Mouse (Mus musculus) right cerebral cortex, adult 18-20 months (tissue): ENCODE data around the gene Mta1.

Experiments
- DNase-seq: peaks from one replicate; pipeline ENCODE4 v3.0.0; 2022; ENCODE audit warnings: mixed read lengths

The Mta1 gene

DNA sequence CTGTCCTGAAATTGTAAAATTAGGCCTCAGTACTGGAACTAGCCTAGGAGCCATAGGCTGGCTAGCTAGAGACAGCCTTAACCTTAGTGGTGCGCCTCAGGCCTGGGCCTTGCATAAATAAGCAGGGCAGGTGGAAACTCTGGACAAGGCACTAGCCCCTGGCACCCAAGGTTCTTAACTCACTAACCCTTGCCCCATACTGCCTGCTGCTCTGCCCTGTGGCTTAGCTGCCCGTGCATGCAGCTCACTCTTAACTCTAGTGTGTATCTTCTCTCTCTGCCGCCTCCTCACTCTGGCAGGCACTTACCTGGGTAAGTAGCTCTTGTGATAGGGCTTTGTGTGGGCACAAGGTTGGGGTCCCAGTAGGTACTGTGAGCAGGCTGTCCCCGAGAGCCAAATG lies 36.4 kb downstream of the Mta1 start:
- no peak for DNase-seq

DNA sequence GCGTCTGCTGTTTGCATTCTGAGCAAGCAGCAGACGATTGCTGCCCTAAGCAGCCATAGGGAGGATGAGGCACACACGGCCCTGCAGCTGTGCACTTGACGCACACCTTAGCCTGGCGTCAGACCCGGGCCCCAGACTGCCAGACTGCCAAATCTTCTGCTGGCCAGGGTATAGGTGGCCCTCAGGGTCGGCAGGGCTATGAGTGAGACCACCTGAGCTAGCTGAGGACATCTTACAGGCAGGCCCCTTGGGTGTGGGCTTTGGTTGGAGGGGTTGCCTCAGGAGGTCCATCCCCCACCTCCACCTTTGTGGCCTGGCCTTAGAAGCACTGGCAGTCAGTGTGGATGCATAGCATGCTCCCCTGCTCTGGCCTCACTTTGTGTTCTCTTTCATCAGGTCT lies 37.3 kb downstream of the Mta1 start:
- DNase-seq: no peak

DNA sequence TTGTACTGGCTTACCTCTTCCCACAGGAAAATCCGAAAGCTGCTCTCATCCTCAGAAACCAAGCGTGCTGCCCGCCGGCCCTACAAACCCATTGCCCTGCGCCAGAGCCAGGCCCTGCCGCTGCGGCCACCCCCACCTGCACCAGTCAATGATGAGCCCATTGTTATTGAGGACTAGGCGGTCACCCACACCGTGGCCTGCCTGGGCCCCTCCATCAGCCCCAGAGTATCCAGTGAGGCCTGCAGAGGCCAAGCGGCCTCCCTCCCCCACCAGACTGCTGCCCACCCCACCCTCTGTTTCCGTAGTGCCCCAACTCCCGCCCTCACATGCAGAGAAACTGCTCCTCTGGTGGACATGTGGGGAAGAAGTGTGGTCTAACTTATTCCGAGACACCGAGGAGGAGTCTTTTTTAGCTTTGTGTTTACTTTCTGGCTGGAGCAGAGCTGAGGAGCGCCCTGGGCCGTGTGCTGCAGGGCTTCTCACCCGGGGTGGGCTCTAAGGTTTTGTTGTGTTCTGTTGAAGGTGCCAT lies 38.5 kb downstream of the Mta1 start:
- no peak for DNase-seq

DNA sequence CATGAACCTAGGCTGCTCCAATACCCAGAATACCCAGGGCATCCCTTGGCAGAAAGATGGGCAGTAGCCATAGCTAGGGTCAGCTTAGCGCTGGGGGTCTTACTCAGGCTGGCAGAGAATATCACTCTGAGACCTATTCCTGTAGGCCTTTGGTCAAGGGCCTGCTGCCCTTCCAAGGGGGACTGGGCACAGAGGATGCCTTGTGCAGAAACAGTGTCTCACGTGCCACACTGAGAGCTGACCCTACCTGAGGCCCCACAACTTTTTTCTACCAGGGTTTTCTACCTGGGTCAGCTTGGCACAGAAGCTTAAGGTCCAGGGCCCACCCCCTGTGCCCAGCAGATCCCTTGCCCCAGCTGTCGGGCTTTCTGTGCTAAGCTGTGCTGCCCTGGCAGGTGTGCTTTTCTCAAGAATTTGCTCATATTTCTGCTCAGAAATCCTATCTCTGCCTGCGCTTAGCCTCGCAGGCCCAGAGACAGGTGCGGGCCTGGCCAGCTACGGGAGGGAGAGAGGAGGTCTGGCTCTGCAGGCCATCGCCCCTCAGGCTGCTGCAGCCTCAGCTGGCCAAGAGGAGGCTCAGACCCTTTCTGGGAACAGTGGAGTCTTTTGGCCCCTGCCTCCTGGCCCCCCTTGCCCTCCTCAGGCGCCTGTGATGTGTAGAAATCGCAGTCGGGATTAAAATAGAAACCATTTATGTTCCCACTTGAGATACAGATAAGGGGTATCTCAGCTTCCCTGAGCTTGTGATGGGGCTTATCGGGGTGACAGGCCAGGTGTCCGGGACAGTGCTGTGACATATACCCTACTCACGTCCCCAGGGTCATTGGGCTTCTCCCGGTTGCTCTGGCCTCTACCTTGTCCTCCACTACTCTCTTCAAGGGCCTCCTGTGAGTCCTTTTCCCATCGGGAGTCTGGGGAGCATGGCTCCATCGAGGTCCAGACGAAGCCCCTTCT lies 39.5 kb downstream of the Mta1 start:
- no peak for DNase-seq

DNA sequence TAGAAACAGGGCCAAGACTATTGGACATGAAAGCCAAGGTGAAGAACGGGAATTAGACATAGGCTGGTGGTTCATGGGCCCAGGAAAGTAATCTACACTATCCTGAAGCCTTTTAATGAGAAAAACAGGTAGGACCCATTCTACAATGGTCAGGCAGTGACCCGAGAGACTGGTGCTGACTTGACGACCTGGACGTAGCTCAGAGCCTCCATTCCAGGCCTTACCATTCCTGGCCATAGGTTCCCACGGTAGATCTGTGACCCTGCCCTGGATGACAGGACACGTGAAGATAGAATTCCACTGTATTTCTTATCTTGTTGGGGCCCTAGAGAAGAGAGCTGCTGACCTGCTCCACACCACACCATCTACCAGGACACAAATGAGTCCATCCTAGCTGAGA lies 40.2 kb downstream of the Mta1 start:
- no peak for DNase-seq

DNA sequence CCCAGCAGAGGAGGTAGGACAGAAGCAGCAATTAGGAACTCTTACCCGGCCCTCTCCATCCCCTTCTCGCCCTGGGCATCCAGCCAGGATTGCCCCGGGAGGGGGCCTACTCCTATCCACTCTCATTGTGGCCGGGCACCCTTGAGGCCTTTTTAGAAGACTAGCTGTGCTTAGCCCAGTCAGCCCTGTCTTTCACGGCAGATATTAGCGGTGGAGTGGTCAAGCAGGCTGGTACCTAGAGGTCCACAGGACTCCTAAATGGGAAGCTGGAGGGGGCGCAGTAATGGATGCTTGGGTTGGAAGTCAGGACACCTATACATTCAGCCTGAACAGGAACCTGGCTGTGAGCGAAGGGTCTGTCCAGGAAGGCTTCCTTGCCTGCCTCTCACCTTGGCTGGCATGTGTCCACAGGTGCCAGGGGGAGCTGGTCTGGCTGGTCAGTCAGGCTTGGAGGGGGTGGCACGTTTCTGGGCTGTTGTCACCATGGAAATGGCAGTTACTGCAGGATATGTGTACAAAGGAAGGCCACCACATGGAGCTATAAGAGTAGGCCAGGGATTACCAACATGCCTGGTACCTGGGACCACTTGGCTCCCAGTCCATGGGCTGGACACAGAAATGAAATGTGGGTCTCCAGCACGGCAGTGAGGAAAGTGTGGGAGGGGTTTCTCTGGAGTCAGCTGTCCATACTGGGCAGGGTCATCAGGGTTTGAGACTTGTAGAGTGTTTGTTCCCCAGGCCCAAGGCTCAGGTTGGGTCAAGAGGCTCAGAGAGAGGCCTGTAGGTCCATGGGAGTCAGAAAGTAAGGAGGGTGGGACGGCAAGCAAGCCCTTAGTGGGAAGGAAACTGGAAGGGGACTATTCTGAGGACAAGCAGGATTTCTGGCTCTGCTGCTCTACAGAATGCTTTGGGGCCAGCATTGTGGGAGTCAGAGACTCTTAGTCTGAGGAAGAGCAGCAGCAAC lies 41.1 kb downstream of the Mta1 start:
- no peak for DNase-seq

DNA sequence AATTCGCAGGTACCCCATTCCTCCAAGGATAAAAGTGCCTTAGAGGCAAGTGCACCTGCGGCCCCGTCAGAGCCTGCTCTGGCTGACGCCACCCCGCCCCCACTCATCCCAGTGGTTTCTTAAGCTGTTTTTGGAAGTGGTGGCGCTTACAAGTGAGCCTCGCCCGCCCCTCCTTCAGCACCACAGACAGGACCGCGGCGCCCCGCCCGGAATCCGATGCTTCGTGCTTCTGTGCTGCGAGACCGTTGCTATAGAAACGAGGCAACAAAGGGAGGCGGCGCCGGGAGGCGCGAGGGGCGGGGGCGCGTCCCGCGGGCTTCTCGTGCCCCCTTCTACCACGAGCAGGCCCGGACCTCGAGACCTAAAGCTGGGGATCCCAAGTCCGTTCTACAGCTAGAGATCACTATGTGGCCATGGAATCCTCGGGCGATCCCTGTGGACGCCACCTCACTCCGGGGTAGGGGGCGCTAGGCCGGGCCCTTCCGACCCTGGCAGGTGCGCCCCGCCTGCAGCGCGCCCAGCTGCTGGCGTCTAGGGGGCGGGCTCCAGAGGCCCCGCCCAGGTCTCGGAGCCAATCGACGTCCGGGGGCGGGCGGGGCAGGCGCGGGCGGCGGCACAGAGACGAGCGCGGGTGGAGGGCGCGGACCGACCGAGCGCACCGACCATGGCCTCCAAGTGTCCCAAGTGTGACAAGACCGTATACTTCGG lies 42.0 kb downstream of the Mta1 start, which contains the start of gene Crip2:
Crip2 (plus strand) TSS at position 329 of the 708 bp plus-strand sequence.
- peak; percentile 96 for DNase-seq

DNA sequence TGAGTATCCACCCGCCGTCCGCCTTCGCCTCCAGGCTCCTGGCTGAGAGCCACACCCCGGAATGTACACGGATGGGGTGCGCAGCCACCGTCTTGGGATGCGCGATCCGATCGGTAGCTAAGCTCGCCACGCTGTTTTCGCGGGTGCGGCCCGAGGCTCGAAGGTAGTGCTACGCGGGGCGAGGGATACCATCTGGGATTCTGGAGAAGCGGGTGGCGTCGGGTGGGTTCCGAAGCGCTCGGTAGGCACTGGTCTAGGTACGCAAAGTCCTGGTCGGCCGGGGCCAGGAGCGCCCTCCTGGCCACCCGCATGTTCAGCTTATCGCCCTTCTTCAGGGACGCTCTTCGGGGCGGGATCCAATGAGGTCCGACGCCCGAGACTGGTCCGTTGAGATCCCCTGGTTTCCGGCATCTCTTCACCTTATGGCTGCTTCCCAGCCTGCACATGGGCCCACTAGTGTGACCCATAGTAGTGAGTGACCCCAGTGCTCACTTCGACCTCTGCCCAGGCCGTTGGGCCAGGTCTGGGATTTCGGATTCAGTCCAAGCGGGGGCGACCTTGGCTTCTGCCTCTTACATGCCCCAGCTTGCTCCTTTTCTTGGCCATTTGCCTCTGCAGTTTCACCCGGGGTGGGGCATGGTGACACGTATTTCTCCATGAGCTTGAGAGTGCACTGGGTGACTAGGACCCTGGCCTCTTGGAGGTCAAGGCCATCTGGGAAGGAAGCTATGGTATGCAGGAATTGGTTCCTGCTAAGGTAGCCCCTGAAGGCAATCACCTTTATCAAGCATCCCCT lies 42.7 kb downstream of the Mta1 start:
- DNase-seq: no peak

DNA sequence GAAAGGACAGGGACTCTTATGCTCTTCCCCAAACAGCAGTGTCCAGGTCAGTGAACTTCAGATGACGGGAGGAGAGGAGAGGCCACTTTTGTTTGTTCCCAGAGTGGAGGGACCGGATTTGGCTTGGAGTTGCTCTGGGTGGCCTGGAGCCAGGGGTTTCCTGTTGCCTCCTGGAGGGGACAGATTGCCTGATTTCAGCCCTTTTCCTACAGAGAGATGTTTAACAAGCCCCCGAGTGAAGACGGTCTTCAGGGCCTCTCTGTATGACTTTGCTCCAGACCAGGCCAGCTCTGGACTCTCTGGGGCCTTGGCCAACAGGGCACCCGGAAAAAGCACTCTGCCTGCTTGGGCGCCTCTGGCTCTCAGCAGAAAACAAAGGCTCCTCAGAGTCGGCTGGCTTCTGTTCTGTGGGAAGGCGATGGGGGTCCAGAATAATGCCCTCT lies 43.5 kb downstream of the Mta1 start:
- DNase-seq: peak; percentile 60

DNA sequence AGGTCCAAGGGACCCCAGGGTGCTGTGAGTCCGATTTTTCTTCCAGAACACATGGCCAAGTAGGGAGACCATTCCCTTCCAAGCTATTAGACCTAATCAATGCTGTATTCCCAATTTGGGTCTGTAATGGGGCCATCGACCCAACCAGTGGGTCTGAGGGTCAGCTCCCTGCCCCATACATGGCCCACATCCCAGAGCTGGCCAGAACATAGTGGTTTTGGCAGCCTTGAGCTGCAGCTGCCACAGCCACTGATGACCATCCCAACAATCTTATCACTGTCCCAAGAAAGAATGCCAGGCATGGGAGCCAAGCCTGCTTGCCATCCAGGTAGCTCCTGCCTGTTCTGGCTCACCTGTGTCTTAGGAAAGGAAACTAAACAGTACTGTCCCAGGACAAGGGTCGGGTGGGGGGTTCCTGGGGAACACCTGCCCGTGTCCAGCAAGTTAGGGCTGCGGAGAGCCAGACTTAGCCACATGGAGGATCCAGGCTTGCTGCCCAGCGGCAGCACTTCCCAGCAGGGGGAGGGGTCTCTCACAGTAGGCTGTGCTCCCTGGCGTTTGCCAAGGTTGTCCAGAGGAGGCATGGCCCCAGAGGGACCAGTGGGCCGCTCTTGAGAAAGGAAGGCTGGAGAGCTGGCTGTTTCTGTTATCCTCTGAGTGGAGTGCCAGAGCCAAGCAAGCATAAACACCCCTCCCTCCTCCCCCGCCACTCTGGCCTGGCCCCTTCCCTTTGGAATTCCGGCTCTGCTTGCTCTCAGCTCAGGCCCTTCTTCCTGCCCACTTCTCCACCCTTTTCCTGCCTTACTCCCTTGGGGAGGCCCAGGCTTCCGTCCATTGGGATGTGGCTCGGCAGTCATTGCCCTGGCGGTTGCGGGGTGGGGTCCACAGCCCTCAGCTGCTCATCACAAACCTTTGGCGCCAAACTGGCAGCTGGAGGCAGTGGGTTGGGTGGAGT lies 44.2 kb downstream of the Mta1 start:
- peak; percentile 56 for DNase-seq

DNA sequence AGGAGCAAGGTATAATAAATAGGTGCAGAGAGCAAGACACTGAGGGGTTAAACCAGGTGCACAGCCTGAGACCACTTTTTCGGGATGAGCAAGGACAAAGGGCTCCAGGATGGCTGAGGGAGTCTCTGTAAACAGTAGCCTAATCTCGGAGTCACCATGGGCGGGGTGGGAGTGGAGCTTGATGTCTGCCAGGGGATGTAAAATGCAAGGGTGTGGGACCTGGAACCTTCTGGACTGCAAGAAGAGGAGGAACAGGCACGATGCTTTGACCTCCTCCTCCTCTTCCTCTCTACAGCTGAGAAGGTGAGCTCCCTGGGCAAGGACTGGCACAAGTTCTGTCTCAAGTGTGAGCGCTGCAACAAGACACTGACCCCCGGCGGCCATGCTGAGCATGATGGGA lies 45.1 kb downstream of the Mta1 start:
- no peak for DNase-seq

DNA sequence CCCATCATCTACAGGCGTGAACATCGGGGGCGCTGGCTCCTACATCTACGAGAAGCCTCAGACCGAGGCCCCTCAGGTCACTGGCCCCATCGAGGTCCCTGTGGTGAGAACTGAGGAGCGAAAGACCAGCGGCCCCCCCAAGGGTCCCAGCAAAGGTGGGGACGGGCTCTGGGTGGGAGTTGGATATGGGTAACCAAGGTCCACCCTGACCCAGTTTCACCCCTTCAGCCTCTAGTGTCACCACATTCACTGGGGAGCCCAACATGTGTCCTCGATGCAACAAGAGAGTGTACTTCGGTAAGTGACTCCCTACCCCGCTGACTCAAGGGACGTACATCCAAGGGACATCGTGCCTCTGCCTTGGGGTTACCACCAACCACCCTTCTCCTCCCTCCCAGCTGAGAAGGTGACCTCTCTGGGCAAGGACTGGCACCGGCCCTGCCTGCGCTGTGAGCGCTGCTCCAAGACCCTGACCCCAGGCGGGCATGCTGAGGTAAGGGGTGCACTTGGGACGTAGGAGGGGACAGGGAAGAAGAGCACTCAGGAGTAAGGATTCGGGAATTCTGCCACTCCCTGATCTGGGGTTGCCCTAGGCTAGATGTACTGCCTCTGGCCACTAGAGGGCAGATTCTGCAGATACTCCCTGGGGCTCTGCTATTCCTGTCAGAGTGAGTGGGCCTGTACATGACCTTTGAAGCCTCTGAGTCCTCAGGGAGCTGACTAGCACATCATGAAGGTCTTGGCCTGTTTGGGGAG lies 46.1 kb downstream of the Mta1 start:
- peak; percentile 47 for DNase-seq

DNA sequence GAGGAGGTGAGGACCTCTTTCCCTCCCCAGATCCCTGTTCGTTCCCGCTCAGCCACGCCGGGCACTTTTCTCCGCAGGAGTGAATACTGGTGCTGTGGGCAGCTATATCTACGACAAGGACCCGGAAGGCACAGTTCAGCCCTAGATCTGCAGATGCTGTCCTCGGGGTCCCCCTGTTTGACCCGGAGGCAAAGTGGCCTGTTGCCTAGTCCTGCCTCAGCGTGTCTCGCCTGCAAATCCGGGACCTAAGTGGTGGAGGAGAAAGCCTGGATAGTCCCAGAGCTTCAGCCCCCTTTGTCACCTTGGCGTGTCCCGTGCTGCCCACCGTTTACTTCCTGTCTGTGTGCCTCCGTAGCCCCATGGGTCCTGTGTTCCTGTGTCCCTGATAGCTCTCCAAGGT lies 46.8 kb downstream of the Mta1 start:
- no peak for DNase-seq

DNA sequence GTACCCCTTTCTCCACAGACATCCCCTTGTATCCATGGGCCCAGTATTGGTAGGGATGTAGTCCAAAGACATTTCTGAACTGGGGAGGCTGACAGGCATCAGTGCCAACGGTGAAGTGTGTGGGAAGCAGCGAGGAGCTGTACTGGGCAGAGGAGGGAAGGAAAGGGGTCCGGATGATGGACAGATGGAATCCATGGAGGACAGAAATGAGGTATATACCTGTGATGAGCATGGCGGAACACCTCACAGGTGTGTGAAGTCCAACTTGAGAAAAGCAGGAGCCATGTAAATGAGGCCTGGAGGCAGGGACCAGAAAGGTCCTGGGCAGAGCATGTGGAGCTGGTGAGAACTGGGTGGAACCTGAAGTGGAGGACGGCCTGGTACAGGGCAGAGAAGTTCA lies 47.5 kb downstream of the Mta1 start:
- no peak for DNase-seq

DNA sequence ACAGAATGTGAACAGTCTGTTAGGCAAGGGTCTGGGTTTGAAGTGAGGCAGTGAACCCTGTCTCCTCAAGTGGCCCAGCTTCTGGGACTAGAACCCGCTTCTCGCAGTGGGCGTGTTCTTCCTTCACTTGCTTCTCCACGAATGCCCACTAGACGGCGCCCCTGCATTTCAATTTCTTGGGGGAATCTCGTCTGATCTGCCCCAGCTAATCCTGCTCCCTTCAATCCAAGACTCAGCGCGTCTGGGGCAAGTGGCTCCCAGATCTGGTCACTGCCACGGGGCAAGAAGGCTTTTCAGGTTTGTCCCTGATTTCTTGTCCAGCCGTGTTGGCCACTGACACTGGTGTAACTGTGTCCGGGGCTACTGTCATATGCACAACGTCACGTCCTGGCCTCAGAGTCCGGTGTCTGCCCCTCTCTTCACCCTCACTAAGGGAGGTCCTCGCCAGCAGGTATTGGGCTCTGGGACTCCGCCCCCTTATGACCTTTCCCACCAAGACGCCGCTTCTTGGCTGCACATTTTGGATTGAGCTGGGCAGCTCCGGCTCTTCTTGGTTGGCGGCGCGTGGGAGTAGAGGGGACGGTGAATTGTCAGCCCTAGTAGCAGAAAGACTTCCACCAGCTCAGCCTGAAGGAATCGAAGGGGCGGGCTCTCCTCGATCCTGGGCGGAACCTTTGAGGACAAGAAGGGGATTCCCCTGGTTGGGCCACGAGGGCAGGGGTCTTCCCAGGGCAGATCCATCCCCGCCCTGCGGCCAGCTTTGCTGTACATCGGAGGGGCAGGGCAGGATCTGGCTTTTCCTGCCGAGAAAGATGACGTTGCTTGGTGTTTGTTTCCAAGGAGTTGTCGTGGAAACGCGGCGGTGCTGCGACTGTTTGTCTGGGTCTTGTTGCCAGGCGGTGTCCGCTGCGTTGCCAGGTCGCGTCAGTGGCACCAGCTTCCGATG lies 48.3 kb downstream of the Mta1 start, which contains the start of gene Crip1:
Crip1 (plus strand) TSS at position 205 of the 946 bp plus-strand sequence.
- peak; percentile 83 for DNase-seq

DNA sequence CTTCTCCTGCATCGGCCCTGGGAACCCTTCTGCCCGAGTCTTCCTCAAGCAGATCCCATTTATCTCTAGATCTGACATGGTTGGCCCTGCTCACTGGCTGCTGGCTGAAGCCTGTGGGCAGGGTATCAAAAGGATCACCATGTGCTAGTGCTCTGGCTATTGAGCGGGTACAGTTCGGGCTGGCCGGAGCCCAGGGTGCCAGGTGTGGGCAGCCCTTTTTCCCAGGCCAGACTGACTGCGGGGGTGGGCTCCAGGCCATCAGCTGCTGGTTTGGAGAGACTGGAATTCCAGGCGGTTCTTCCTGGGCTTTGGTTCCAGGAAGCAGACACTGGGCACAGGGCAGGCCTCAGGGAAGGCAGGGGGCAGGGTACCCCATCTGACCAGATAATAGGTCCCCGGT lies 49.4 kb downstream of the Mta1 start:
- no peak for DNase-seq

DNA sequence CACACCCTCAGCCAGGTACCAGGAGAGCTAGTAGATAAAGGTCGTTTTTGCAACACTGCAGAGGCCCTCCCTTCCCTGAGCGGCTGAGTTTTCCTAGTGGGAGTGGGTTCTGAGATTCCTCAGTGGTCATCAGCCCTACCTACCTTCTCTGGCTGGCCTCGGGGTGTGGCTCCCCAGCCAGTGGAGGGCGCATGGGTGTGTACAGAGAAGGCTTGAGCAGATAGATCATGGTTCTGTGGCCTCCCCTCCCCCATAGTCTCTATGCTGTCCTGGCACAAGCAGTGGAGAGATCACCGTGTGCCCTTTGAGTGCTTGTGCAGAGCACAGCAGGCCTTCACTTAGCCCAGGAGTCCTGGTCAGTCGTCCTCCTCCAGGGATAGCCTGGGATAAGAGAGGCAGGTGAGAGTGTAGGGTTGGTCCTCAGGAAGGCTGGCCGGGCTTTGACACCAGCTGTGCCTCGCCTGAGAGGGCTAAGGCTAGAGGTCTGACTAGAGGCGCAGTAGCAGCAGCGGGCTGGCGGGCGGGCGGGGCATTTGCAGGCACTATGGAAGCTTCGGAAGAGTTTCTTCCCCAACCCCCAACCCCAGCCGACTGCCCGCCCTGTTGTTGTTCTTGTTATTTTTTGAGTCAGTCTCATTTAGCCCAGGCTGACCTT lies 50.4 kb downstream of the Mta1 start:
- no peak for DNase-seq

DNA sequence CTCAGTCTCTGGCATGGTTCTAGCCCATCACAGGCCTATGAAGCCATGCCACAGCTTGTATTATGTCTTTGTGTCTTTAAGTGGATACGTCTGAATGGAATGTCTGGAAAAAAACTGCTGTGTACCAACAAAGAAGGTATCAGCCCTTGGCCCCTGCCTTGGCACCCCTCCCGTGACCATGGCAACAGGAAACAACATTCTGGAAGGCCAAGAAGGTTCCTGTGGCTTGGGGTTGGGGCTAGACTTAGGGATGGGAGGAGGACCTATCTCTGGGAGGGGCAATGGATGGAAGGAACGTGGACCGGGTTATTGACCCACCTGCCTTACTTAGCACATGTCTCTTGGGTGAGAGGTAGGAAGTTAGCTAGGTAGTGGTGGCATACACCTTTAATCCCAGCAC lies 51.3 kb downstream of the Mta1 start:
- DNase-seq: no peak
